Mouse (Mus musculus) megakaryocyte, embryonic 14.5 days (primary cell): ENCODE measurements at regions not wholly inside any gene's neighbourhood (a gene's known extent, or its start where the extent isn't known, plus 50 kb on each side); places are given as distances from the start of the nearest gene placed in this dataset.

Source experiments
- FLI1 ChIP-seq: IDR thresholded peaks from 2 replicates; pipeline ENCODE4 v1.6.1; 2012; ENCODE audit warnings: low read length, inconsistent platforms, mixed read lengths
- GATA1 ChIP-seq: IDR thresholded peaks from 3 replicates; pipeline ENCODE4 v1.6.1; 2012; ENCODE audit warnings: mixed read lengths, low read length, inconsistent platforms, borderline replicate concordance

DNA sequence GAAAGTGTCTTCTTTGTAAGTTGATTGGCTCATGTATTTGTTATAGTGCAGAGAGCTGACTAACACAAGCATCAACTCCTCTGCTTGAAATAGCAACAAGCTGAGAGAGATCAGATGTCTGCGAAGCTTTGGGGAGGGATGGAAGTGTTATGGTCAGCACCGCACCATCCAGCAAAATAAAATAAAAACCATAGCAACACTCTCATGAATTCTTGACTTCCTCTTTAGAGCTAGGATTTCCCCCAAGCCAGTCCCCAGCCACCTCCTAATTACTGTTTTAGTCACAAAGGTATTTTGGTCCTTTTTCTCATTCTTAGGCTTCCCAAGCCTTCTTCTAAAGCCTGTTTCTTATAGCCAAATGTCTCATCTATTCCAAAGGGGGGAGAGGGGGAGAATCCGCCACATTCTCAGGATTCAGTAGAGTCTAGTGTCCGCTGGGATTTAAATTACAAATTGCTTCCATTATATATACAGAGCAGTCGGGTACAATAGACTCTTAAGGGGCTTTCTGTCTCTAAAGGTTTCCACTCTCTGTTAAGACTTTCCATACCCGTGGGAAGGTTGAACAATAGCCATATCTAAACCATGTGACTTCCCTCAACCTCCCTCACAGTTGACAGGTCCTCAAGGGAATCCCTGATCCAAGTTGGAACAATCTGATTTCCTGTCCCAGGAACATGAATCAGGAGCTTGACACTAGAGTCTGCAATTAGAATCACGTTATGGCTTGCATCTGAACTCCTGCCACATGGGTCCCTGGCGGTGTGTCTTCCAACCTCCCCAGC is 386.7 kb downstream of the Rapgef2 start:
- TF ChIP-seq GATA1 (no peak), FLI1 (no peak)
